Mouse (Mus musculus) liver, embryonic 14.5 days (tissue): ENCODE results near the gene Pif1.

ENCODE experiments used
- CTCF ChIP-seq: IDR thresholded peaks from 2 replicates; pipeline ENCODE4 v1.5.1; 2016; ENCODE audit warnings: antibody characterized with exemption, low read depth, control low read depth
- EP300 ChIP-seq: IDR thresholded peaks from 2 replicates; pipeline ENCODE4 v1.6.1; 2016; ENCODE audit warnings: antibody characterized with exemption, low read depth

DNA sequence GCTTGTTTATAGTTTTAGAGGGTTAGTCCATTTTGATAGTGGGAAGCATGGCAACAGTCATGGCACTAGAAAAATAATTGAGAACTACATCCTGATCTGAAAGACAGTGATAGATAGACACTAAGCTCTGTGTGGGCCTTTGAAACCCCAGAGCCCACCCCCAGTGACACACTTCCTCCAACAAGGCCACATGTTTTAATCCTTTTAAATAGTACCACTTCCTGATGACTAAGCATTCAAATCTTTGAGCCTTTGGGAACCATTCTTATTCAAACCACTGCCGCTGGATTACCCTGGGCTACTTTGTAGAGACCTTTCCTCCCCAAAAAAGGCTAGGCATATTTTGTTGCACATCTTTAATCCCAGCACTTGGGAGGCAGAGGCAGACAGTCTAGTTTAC is 48.8 kb downstream of the Pif1 start:
- TF ChIP-seq CTCF (no peak), EP300 (no peak)
